Mouse (Mus musculus): ENCODE measurements at regions not wholly inside any gene's neighbourhood (a gene's known extent, or its start where the extent isn't known, plus 50 kb on each side); places are given as distances from the start of the nearest gene placed in this dataset.

DNA sequence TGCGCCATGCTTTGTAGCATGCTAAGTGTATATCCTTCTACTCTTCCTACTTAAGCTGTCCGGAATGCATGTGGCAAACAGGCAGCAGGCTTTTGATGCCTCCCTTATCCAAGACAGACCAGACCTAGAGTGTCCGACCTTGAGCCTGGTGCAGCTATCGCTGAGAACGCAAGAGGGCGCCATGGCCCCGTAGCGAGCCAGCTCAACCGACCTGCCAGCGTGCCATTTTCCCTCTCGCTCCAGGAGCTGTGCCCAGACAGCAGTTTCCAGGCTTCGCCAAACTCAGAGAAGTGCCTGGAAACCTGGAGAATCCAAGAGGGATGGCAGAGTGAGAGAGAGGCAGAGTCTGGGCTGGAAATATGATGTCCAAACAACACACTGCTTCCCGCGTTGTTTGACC, 155.8 kb upstream of the Gm12830 start:
- DNase-seq (ENCODE audit: low spot score in 2 of 2) = peak; percentile 62 to 79

DNA sequence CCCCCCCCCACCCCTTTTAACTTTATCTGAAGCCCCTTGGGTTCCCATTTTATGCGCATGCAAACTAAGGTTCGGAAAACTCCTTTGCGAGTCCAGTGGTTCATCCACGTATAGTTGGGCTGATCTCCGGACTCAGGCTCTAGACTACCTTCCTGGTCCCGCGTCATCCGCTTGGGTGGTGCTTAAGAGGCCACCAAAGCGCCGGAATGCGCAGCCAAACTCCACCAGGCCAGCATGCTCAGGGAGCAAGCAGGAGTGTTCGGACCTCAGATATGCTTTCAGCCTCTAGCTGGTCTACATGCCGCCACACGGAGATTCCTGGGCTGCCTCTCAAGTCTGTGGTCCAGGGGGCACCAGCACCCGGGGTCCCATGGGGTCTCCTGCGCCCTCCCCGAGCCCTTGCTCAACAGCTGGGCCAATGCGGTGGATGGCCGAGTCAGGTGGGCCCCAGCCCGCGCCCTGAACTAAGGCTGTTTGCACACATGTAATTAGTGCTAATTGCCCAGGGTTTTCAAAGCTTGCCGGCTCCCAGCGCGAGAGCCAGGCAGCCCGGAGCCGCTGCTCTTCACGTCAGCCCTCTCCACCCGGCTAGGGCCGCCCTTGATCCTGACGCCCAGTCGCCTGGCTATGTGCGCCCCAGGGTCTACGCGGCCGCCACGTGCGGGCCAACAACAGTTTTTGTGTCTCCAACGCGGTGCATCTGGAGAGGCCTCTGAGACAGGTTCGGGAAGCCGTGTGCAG, 155.1 kb upstream of the Gm12830 start:
- no peak for DNase-seq (ENCODE audit: low spot score in 2 of 2)

DNA sequence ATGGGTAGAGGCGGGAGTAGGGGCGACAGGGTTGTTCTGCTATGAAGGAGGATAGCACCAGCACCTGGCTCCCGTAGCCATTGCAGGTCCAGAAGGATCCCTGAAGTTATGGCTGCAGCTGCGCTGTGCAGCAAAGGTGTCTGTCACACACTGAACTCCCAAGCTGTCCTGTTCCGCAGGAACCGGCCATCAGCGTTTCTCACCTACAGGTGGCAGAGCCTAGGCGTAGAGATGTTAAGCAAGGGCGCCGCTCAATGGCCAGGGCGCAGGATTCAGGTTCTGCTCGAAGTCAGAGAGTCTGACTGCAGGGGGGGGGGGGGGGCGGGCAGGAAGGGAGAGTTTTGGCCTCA, 154.6 kb upstream of the Gm12830 start:
- no peak for DNase-seq (ENCODE audit: low spot score in 2 of 2)

DNA sequence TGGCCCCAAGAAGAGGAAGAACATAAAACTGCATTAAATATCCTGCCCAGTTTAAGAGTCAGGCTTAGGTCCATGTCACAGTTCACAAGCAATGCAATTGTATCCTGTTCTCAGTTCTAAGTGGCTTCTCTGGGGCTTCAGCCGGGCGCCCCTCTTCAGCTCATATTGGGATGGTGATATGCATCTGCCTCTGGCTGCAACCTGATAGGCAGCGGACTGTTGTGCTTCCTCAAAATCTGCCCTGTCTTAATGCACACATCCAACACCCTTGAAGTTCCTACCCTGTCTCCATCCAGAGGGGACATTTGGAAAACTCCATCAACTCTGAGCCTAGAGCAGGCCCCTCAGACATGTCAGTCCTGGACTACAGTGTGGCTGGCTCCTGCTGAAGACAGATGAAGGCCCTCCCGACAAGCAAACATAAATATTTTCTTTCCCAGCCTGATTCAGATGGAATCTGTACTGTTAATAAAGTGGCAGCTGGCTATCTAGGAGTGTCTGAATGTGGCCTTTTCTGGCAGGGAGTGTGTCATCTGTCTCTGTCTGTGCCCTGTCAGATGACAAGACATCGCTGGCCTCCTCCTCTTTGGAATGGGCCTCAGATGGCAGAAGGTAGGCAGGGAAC, 149.3 kb upstream of the Gm12830 start:
- no peak for DNase-seq (ENCODE audit: low spot score in 2 of 2)

DNA sequence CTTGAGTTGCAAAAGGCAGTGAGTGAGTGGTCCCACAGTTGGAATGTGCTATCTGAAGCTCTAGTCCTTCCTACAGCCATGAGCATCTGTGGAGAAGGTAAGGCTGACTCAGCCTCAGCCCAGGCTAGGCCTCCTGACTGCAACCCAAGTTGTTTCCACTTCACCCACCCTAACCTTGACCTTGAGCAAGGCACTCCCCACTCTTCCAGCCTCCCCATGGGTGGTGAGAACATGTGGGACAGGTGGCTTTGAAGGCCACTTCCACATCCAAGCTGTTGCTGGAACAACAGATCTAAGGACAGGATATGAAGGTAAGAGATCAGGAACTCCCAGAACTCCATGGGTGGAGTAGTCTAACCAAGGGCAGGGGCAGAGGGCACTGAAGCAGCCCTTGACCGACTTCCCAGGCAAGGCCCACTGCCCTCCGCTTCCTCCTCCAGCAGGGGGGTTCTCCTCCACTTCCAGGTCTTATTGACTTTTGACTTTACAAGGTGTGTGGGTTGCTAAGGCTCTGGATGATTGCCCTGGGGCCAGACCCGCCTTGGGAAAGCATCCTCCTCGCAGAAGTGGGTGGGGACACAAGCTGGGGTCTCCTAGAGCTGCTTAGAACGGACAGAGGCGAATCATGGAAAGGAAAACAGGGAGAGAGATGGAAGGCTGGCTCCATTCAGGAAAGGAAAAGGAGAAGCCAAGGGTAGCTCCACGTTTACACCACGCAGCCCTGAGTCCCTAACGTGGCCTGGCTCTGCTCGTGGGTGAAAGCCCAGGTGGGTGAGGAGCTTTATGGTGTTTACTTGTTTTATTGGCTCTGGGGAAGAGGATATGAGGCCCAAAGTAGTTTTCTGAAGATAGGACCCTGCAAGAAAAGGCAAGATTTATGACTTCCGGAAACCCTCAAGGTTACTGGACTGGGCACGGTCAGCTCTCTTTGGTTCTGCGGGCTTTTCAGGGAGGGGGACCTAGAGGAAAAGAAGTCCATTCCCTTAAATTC, 144.3 kb upstream of the Gm12830 start:
- DNase-seq (ENCODE audit: low spot score in 2 of 2) = no peak

DNA sequence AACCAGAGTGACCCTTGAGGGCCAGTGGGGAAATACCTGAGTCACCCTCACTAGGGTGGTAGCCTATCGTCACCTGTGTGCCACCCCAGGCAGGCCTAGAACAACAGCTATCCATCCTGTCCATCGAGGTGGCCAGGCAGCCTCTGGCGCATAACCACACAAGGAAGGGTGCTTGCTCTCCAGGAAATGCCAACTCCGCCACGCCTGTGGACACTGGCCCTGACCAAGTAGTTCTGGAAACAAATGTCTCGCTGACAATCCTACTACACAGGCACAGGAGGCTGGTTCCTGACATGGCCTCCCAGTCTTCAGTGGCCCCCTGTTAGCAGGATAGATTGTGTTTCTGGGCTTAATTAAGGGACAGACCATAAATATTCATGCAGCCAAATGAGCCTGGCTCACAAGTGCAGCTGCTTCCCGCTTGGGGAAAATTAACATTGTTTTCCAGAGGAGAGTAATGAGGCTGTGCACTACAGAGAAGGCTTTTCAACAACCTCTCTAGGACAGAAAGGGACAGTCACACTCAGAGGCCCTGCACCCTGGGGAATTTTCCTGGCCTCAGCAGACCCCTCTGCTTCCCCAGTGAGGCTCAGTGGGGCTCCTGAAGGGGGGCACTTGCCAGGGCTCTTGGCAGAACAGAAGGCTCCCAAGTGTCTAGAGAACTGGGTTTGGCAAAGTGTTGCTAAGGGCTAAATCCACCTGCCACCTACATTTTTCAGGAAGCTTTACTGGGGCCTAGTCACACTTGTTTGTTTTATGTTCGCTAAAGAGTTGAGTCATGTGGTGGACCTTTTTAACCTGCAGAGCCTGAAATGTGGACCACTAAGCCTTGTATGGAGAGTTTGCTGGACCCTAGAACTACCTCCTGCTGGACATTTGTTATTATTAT, 143.2 kb upstream of the Gm12830 start:
- no peak for DNase-seq (ENCODE audit: low spot score in 2 of 2)

DNA sequence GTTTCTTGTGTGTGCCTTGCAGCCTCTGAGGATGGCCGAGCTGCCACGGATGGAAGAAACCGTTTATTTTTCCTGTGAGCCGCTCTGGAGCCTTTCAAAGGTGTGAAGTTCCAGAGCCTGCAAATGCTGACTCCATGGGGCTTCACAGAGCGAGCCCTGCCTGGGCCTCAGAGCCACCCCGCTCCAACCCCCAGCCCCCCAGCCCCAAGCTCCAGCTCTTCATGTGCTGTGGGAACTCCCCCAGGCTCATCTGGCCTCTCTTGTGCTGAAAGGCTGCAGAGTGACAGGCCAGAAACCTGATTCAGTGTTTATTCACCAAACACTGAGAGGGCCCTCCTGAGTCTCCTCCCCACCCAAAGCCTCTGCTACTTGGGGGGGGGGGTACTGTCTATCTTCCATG, 141.2 kb upstream of the Gm12830 start:
- no peak for DNase-seq (ENCODE audit: low spot score in 2 of 2)

DNA sequence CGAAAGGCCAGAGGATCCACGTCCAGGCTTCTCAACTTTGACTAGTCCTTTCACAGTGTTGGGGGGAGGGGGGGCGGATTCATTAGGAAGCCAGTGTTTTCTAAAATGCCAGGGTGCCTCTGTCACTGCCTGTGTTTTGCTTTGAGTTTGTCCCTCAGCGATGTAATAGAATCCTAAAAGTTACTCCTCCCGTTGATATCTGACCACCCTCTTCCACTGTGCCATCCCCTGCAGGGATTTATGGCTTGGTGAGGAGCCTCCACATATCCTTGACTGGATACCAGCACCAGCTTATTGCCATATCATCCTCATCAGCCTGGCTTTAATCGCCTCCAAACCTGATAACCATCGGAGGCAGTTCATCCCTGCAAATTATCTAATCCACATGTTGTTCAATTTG, 138.6 kb upstream of the Gm12830 start:
- no peak for DNase-seq (ENCODE audit: low spot score in 2 of 2)

DNA sequence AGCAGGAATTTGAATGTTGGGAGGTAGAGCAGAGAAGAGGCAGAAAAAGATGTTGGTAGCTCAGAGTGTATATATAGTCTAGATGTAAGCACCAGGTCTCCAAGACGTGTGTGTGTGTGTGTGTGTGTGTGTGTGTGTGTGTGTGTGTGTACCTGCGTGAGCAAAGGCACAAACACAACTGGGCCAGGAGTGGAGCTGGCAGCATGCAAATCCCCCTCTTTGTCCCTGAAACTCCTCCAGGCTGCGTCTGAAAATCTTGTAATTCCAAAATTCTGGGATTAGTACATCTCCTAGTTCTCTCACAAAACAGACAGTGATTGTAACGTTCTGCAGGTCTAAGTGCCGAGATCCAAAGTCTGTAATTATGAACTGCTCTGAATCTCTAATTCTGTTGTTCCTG, 137.8 kb upstream of the Gm12830 start:
- DNase-seq (ENCODE audit: low spot score in 2 of 2) = no peak

DNA sequence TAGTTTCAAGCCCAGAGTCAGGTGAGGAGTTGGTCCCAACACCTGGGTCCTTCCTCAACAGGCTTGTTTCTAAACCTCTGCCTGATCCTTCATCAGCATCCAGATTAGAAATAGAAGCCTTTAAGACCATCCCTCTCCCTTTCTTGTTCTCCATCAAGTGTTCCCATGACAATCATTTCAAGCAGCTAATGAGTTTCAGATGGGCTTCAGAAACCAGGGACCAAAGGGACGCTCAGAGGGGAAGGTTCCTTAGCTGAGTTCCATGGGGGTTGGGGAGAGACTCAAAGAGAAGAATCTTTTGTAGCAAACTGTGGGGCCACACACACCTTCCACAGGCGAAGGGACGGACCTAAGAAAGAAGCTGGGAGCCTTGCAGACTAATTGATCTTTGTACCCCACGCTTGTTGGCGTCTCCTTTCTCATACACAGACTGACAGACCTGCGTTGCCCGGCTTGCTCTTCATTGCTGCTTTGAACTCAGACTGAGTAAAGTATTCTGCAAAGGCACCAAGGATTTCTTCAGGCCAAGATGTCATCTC, 136.6 kb upstream of the Gm12830 start:
- no peak for DNase-seq (ENCODE audit: low spot score in 2 of 2)

DNA sequence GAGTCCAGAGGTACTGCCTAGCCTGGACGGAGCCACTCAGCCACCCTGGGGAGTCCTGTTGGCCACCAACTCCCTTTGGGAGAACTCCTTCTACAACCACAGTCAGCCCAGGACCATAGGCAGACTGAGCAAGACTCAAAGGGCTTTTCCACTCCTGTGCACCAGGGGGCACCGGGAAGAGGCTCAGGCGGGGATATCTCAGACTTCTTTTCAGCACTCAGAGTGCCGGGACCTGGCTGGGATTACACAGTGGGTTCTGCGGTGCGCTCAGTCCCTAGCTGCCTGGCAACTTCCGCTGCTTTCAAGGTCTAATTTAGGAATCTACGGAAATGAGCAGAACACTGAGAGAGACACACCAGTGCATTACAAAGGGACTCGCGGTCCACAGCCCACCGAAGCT, 136.1 kb upstream of the Gm12830 start:
- DNase-seq (ENCODE audit: low spot score in 2 of 2) = peak in 1 of 2 experiments; percentile 14

DNA sequence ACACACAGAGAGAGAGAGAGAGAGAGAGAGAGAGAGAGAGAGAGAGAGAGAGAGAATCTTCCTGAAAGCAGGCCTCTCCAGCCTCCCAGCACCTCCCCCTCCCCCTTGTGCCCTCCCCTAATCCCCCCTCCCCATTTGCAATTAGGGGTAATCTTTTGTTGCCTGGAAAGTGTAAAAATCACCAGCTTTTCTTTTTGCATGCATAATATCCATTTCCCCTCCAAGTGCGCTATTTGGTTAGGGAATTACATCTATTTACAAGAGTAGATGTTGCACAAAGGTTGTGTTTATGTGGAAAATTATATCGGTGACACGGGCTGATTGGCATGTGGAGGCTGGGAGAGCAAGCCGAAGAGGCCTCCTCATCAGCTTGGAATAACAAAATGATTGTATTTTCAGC, 135.4 kb upstream of the Gm12830 start:
- no peak for DNase-seq (ENCODE audit: low spot score in 2 of 2)

DNA sequence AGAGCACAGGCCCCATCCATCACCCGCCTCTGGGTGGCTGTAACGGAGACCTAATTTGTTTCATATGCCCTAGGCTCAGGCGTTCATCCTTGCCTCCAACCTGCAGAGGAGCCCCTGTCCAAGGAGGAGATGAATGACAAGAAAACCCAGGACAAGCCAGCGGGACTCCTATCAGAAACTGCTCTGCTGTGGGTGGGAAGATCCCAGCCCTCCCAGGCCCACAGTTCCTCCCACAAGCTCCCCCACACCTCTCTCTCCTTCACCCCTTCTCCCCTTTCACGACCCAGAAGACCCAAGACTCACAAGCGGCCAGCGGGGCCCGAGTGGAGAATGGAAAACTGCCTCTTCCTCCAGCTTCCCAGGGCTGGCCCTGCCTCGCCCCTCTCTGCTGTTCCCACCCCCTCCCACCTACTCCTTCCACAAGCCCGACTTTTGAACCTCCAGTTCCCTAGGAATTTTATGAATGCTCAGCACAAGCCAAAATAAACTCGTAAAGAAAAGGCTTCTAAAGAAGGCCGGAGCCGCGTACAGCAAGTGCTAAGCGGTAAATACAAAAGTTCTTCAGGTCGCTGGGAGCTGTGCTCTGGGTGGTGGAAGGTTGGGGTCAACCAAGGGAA, 133.1 kb upstream of the Gm12830 start:
- DNase-seq (ENCODE audit: low spot score in 2 of 2) = no peak

DNA sequence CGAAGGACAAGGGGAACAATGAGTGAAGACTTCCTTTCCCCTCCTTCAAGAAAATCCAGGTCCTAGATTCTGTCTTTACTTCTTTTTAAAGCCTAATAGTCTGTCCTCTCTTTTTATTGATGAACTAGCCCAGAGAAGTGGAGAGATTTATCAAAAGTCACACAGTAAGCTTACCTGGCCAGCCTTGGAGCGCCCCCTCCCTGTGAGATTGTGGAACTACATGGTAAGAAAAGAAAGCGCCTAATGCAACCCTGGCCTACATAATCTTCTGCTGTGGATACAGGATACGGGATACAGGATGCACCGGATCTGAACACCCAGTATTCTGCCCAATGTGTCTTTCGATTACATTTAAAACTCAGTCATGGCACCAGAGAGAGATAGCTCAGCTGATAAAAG, 132.6 kb upstream of the Gm12830 start:
- no peak for DNase-seq (ENCODE audit: low spot score in 2 of 2)

DNA sequence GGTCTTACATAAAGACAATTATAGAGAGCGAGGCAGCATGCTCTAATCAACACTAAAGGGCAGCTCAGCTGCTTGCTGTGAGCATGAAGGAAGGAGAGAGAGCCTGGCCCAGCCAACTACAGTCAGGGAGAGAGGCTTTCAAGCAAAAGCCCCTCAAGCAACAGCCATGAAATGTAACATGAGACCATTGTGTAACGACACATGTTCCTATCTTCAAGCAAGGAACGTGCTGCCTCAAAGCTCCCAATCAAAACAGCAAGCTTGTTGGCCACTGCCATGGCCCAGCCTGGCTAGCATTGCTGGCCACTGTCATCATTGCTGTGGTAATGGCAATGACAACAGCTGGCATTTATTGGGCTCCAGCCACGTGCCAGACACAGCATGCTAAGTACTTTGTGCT, 115.9 kb upstream of the Gm12830 start:
- DNase-seq (ENCODE audit: low spot score in 2 of 2) = no peak

DNA sequence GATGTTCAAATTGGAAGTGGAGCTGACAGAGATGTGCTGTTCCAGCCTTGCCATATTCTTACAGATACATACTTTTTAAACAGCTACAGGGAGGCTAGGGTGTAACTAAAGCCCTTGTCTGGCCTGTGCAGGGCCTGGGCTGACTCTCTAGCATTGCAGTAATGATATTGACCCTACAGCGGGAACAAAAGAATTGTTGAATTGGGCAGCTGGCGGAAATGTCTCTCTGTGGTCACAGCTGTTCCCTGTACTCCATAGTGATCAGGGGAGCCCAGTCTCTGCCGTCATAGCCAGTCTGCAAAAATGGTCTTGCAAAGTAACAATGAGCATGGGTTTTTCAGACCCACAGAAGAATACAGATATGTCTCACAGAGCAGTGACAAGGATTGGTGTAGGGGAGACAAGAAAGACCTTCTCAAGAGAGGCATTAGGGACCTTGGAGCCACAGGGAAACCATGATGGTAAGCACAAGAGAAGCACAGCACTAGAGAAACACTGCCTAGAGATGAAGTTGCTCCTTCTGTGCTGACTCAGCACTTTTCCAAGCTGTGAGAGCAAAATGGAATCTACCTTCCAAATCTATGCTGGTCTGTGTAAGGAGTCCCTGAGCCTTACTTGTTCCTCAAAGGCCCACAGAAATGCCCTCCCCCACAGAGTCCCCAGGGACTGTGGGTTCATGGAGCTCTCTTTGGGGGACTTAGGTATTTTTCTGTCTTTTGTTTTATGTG, 111.2 kb upstream of the Gm12830 start:
- no peak for DNase-seq (ENCODE audit: low spot score in 2 of 2)

DNA sequence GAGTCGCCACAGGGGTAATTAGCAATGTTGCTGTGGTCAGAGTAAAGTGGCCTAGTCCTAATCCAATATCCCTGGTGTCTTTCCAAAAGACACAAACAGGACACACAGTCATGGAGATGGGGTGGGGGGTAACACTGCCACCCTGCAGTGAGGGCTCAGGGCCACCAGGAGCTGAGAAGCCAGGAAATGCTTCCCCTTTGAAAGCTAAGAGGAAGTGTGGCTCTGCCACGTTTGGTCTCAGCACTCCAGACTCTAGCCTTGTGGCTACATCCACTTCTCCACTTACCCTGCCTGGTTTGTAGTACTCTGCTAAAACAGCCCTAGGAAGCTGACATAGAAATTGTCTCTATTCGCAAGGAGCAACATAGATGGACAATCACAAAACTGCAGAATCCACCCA, 110.4 kb upstream of the Gm12830 start:
- DNase-seq (ENCODE audit: low spot score in 2 of 2) = no peak

DNA sequence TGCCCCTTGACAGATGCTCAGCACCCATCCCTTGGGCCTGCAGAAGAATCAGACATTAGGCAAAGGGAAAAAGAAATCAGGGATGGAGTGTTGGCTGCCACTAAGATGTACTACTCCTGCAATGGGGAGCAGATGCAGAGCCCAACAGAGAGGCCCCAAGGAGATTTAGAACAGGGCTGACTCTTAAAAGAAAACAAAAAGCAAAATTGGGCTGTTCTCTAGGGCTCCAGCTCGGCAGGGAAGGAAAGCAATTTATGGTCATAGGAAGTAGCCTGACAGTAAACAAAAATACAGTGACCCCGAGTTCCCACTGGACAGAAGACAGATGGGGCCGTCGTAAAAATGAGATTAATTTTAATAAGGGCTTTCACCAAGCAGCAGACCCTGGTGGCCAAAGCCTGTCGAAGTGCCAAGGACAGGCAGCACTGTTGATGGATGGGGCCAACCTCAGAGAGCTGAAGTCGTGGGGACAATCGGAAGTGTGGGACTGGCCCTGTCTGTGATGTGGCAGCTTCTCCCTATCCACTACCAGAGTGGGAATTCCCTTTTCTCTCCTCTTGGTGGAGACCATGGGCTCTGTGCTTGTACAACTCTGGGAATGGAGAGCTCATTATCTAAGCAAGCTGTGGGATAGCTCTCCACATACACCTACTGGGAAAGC, 109.4 kb upstream of the Gm12830 start:
- no peak for DNase-seq (ENCODE audit: low spot score in 2 of 2)

DNA sequence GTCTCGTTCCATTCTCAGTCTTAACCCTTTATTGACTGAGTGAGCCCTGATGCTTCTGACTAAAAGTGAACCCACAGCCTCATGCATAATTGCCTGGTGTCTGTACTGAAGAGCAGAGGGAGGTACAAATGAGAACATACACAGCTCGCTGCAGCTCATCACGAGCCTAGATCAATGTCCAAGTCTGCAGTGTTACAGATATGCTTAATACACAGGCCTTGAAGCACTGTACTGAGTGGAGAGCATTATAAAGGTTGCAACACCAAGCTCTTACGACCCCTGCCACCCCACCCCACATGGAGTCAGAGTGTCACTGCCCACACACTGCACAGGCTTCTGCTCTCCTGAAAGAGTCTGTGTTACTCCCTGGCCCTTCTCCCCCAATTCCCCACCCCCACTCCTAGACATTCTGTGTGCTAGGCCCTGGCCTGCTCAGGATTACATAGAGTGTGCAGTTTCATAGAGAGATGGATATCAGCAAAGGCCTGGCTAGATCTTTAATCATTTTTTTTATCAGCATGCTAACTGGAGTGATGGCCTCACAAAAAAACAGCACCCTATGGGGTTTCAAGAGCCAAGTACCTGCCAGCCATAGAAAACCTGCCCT, 108.5 kb upstream of the Gm12830 start:
- no peak for DNase-seq (ENCODE audit: low spot score in 2 of 2)

Data from frontal cortex, postnatal 14 days (tissue).